Mouse (Mus musculus) MEL (cell line): ENCODE measurements at regions not wholly inside any gene's neighbourhood (a gene's known extent, or its start where the extent isn't known, plus 50 kb on each side); places are given as distances from the start of the nearest gene placed in this dataset.

ENCODE experiments used
- CHD2 ChIP-seq: IDR thresholded peaks from 2 replicates; pipeline ENCODE4 v1.6.1; 2011; ENCODE audit warnings: low read length, improper control_type of control experiment
- EP300 ChIP-seq, 2 experiments: IDR thresholded peaks; 2 replicates each; pipeline ENCODE4 v1.6.1; 2011; ENCODE audit warnings: improper control_type of control experiment in 2 of 2, low read length in 2 of 2, low read depth in 1 of 2, mild to moderate bottlenecking in 1 of 2
- MAZ ChIP-seq: IDR thresholded peaks from 2 replicates; pipeline ENCODE4 v1.6.1; 2012; ENCODE audit warnings: low read depth, mild to moderate bottlenecking, inconsistent platforms, low read length, improper control_type of control experiment

- TF ChIP-seq CHD2 (no peak), MAZ (no peak), EP300 (IDR thresholded peaks at IDR 0.05; ENCODE audit: low read depth in 1 of 2, low read length in 2 of 2) (no peak)
These were observed 53.0 kb upstream of the Gli2 start for GRCm38 (mm10) chr1:119106246-119106975.
